Mouse (Mus musculus) liver, adult 2 months (tissue): ENCODE results near the gene Trip12.

Source experiments
- CTCF ChIP-seq: fragments of 200-500 bp; IDR thresholded peaks from 2 replicates; pipeline ENCODE4 v1.5.1; 2011; ENCODE audit warnings: low read depth, low read length, control low read depth
- POLR2A ChIP-seq: fragments of 200-500 bp; IDR thresholded peaks from 2 replicates; pipeline ENCODE4 v1.6.1; 2011; ENCODE audit warnings: low read length, control low read depth; ENCODE audit not compliant: insufficient read depth; ENCODE audit errors: extremely low read depth

DNA sequence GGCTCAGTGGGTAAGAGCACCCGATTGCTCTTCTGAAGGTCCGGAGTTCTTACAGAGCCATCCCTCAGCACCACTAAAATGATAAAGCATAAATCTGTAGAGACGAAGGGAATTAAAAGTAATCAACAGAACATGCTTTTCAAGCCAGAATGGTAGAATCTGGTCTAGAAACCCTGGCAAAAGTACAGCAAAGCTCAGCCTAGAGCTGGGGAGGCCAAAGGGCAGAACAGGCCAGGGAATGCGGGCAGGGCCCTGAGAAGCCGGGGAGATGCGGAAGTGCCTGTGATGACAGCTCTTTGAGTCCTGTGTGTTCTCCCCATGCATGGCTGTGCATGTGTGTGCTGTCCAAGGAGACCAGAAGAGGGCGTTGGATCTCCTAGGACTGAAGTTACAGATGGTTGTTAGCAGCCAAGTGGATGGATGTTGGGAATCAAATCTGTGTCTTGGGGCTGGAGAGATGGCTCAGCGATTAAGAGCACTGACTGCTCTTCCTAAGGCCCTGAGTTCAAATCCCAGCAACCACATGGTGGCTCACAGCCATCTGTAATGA lies 39.3 kb upstream of the Trip12 start:
- no peak; the same call in 1 of the 2 replicates for TF ChIP-seq CTCF
- TF ChIP-seq POLR2A: no peak
